Mouse (Mus musculus) heart, postnatal 4 days (tissue): ENCODE results near the gene Trat1. TPM values are rescaled to one million over a fixed set of nuclear protein-coding genes. Genes with fewer than 3 reads are reported as not detected.

Experiments used
- DNase-seq: peaks from one replicate; pipeline ENCODE4 v3.0.0; 2021
- total RNA-seq, 2 experiments: library from RNA; stranded (reverse); gene quantifications; 2 replicates each; pipeline ENCODE4 v1.2.3; 2021

Trat1 gene
- total RNA-seq, result not detected

GRCm38 (mm10) chr16:48771971-48772445, at the start of gene Trat1:
Gene Trat1, minus strand, starts transcription at chr16:48772021.
- no peak for DNase-seq

GRCm38 (mm10) chr16:48818524-48818923, 46.7 kb upstream of the Trat1 start:
- DNase-seq, result no peak

GRCm38 (mm10) chr16:48816695-48817094, 44.9 kb upstream of the Trat1 start, which contains the start of gene Retnlb:
Gene Retnlb, plus strand, starts transcription at chr16:48816856.
- DNase-seq, result no peak

GRCm38 (mm10) chr16:48811881-48812436, 40.1 kb upstream of the Trat1 start:
- DNase-seq, result no peak

- no peak for DNase-seq
Measured at GRCm38 (mm10) chr16:48809374-48809773, 37.6 kb upstream of the Trat1 start.

GRCm38 (mm10) chr16:48806521-48806920, 34.7 kb upstream of the Trat1 start:
- no peak for DNase-seq

- no peak for DNase-seq
Measured at GRCm38 (mm10) chr16:48805412-48805811, 33.6 kb upstream of the Trat1 start.

GRCm38 (mm10) chr16:48800906-48801305, 29.1 kb upstream of the Trat1 start:
- no peak for DNase-seq

- no peak for DNase-seq
Measured at GRCm38 (mm10) chr16:48799470-48799869, 27.6 kb upstream of the Trat1 start.

- DNase-seq, result no peak
Measured at GRCm38 (mm10) chr16:48798285-48798684, 26.5 kb upstream of the Trat1 start.

- DNase-seq, result no peak
Measured at GRCm38 (mm10) chr16:48788704-48789185, 16.9 kb upstream of the Trat1 start.

- DNase-seq, result no peak
Measured at GRCm38 (mm10) chr16:48786258-48786657, 14.4 kb upstream of the Trat1 start.

- no peak for DNase-seq
Measured at GRCm38 (mm10) chr16:48777254-48777653, 5.4 kb upstream of the Trat1 start.

- no peak for DNase-seq
Measured at GRCm38 (mm10) chr16:48769183-48769582, 2.6 kb downstream of the Trat1 start.

GRCm38 (mm10) chr16:48760643-48761481, 11.0 kb downstream of the Trat1 start:
- no peak for DNase-seq

GRCm38 (mm10) chr16:48750145-48750827, 21.5 kb downstream of the Trat1 start:
- no peak for DNase-seq

- no peak for DNase-seq
Measured at GRCm38 (mm10) chr16:48745418-48745817, 26.4 kb downstream of the Trat1 start.

- no peak for DNase-seq
Measured at GRCm38 (mm10) chr16:48745011-48745410, 26.8 kb downstream of the Trat1 start.

- DNase-seq, result no peak
Measured at GRCm38 (mm10) chr16:48741549-48741948, 30.3 kb downstream of the Trat1 start.

GRCm38 (mm10) chr16:48739974-48740373, 31.8 kb downstream of the Trat1 start:
- no peak for DNase-seq

GRCm38 (mm10) chr16:48738429-48738828, 33.4 kb downstream of the Trat1 start:
- DNase-seq, result no peak

GRCm38 (mm10) chr16:48736890-48737289, 34.9 kb downstream of the Trat1 start:
- DNase-seq, result no peak

GRCm38 (mm10) chr16:48720259-48720658, 51.6 kb downstream of the Trat1 start:
- DNase-seq, result no peak
